Mouse (Mus musculus) cortical plate, adult 2 months (tissue): ENCODE measurements at regions not wholly inside any gene's neighbourhood (a gene's known extent, or its start where the extent isn't known, plus 50 kb on each side); places are given as distances from the start of the nearest gene placed in this dataset.

Source experiments
- CTCF ChIP-seq: fragments of 200-500 bp; IDR thresholded peaks from 2 replicates; pipeline ENCODE4 v1.5.1; 2011; ENCODE audit warnings: mild to moderate bottlenecking, control low read depth, low read length; ENCODE audit not compliant: insufficient read depth; ENCODE audit errors: extremely low read depth
- POLR2A ChIP-seq: fragments of 200-500 bp; IDR thresholded peaks from 2 replicates; pipeline ENCODE4 v1.6.1; 2011; ENCODE audit warnings: mild to moderate bottlenecking, low read length, control low read depth; ENCODE audit not compliant: insufficient read depth; ENCODE audit errors: extremely low read depth

DNA sequence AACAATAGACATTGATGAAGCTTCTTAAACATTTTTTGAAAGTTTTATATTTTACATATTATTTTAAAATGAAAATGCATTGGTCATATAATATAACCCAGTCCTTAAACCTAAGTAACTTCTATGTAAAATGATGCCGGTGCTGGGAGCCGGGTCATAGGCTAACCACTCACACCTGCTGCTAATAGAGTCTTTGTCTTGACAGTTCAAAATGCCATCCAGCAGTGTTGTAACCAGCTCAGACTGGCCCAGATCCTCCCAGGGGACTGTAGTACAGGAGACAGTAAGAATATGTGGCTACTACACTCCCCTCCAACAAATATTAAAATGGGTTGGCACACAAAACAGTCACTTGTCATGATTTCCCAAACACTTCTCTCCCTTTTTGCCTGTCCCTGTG lies 693.6 kb downstream of the 1700064H15Rik start:
- TF ChIP-seq POLR2A: no peak
- no peak for TF ChIP-seq CTCF
